Mouse (Mus musculus): ENCODE measurements around the gene Ogfod2. TPM values are rescaled to one million over a fixed set of nuclear protein-coding genes. Genes with fewer than 3 reads are reported as not detected.

Ogfod2 gene
- total RNA-seq (2021), result 10 to 100 TPM; 13.2 to 14.5 TPM
- long read RNA-seq, experiment 1, transcript Ogfod2-201 (7 exons, 1,596 nt), result major isoform, 6 of 30 reads
- long read RNA-seq, experiment 1, partial matches to known transcripts, result 3 of 30 reads
- long read RNA-seq, experiment 1, other reads (novel, unspliced or antisense), result 12 of 30 reads
- long read RNA-seq, experiment 2, transcript Ogfod2-209 (6 exons, 818 nt), result minor isoform, 5 of 27 reads
- long read RNA-seq, experiment 2, transcript Ogfod2-201 (7 exons, 1,596 nt), result major isoform, 14 of 27 reads
- long read RNA-seq, experiment 2, partial matches to known transcripts, result 3 of 27 reads
- long read RNA-seq, experiment 2, other reads (novel, unspliced or antisense), result 4 of 27 reads

DNA sequence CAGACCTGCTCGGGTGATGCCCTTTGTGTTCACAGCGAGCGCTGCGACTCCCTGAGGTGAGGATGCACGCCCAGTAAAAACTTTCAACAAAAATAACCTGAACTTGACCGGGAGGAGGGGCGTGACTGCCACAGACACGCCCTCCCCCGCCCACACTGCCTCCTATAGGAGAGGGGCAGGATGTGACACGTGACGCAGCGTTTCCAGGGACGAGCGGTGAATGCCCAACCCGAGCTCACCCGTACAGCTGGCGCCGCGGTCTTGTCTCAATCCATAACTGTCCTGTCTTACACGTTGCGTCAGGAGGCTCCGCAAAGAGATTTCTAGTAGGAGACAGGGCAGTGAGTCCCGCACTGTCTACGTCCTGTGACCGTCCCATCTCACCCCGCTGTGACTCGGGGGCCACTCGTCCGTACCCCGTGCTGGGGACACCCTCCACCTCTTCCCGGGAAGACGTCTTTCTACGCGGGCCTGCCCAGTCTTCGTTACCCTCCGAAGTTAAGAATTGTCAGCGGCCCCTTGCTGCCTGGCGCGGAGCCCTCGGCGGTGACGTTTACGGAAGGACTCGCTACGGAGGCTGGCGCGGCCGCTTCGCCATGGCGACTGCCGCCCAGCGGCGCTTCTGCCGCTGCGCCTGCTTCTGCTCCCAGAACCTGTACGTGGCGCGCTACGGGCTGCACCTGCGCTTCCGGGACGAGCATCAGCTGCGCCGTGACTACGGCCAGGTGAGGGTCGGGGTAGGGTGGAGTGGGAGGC lies at the start of gene Ogfod2:
TSS of gene Ogfod2 (plus strand) at position 556 of the 756 bp plus-strand sequence.
- peak; percentile 94 for DNase-seq (ENCODE audit: low spot score)

DNA sequence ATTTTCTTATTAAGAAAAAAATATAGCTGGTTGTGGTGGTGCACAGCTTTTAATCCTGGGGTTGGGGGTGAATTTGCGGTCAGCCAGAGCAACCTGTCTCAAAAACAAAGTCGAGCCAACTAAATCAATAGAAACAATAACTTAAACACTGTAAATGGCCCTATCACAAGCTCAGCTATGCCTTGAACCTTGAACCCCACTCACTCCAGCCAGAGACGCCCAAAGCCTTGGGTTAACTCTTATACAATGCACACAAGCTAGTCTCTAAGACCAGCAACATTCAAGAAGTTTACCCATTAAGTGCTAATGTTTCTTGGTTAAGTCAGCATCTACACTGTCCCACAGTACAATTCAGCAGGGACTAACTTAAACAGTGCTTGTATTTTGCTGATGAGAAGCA lies 42.4 kb upstream of the Ogfod2 start:
- no peak for DNase-seq (ENCODE audit: low spot score)

DNA sequence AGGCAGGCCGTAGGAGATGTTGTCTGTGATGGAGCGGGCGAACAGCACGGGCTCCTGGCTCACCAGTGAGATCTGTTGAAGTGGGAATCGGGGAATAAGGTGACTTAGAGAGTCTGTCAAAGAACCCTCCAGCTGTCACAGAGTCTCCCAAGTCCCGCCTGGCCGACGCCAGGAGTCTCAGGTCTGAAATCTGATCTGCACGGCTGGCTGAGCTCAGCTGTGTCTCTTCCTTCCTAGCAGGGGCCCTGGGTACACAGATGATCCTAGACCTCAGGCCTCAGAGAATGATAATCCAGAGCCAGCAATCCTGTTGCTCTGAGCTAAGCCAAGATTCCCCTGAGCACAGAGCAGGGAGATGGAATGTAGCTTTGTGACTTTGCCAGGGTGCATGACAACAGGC lies 38.4 kb upstream of the Ogfod2 start:
- peak; percentile 68 for DNase-seq (ENCODE audit: low spot score)

DNA sequence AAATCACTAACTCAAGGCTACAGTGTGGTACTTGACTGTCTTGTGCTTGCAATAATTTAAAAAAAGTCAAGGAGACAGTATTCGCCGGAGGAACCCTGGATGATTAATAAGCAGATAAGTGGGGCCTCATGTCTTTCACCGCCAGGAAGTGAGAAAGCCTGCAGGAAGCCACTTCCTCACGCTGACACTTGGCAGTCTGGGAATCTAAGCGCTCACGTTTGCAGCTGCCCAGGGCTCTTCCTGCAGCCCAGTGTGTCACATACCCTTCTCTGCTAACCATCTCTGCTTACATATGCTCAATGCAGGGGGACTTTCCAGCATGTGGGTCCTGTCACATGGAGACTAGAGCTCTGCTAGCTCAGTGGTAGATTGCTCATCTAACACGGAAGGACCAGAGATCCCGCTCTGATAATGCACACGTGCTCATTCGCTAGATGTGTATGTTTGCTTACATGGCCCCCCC lies 37.2 kb upstream of the Ogfod2 start:
- DNase-seq (ENCODE audit: low spot score), result no peak

DNA sequence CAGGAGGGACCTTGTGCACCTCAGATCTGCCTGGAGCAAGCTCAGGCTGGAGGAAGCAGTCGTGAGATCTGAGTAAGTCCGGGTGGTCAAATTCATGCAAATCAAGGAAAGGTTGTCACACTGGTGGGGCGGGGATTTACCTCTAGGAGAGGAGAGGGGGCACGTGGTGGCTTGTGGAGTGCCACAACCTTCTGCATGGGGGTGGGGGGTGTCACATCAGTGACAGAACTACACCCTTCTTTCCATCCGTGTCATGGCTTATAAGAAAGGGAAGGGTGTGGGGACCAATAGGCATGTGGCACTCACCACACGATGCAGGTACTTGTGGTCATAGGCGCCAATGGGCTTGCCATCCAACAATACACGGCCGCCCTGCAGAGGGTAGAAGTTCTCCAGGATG lies 36.4 kb upstream of the Ogfod2 start:
- no peak for DNase-seq (ENCODE audit: low spot score)

DNA sequence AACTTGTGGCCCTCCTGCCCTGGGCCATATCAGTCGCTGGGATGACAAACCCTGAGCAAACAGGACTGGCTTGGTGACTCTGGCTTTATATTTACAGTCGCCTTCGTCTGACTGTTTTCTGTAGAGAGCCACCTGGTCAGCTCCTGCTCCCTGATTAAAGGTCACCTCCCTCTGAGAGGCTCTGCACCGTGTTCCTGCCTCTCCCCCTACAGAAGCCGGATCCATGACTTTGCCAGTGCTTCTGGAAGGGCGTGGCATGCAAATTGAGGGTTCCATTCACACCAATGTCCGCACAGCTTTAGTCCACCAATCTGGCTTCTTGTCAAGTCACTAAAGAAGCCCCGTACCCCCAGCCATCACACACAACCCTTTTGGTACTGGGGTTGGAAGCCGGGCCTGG lies 35.5 kb upstream of the Ogfod2 start:
- DNase-seq (ENCODE audit: low spot score), result no peak

DNA sequence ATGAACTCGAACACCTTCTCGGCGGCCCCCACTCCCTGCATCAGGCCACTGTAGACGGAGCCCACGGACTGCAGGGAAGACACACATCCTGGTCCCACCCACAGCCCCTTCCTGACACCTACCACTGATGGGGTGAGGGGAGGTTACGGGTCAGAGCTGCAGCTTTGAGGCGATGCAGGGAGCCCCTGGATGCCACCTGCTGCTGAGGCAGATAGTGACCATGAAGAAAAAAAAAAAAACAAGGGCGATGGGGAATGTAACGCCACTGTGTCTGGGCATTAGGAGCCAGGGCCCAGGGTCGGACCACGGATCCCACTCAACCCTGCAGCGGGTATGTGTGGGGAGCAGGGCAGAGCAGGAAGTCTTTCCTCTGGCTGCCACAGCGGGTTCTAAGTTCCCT lies 34.9 kb upstream of the Ogfod2 start:
- DNase-seq (ENCODE audit: low spot score), result no peak

DNA sequence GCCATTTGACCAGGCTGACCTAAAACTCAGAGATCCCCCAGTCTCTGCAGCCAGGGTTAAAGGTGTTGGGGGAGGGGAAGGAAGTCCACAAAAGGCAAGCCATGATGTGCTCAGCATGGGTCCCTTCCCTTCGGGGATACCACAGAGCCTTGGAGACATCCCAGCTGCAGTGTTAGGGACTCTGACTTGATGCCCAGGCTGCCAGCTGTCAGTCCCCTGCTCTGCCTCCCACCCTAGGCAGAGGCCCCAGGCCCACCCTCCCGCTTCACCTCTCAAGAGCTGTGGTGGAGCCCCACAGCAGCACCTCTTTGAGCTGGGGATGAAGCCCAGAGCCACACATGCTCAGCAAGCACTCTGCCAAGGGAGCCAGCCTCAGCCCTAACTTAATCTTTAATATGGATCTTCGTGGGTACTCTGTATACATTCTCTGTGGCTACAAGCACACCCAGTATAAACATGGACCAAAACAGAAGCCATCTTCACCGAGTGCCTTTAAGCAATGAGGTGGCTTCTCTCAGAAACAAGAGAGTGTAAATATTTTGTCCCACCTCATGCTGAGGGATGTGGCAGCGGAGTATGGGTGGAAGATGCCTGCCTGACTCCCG lies 34.1 kb upstream of the Ogfod2 start:
- no peak for DNase-seq (ENCODE audit: low spot score)

DNA sequence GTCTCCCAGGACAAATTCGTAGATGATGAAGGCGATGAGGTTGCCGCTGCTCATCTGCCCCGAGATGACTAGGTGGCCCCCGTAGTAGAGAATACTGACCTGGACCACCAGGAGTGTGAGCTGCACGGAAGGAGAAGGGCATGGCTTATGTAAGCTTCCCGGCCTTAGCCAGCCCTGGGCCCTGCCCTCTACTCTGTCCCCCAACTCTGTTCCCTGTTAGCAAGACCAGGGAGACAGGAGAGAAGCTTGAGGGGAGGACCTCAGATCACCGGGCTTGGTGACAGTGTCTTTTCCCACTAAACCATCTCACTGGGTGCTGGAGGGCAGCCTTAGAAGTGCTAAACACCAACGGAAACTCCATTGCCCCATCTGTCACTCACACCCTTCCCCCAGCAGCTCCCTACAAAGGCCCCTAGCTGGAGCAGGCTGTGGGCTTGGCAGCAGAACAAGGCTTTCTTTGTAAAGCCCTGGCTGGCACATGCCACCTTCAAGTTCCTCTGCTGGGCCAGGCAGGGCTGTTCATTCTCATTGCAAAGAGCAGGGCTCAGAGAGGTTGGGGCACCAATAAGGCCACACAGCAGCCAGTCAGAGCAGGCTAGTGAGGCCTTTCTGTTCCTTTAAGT lies 33.2 kb upstream of the Ogfod2 start:
- no peak for DNase-seq (ENCODE audit: low spot score)

DNA sequence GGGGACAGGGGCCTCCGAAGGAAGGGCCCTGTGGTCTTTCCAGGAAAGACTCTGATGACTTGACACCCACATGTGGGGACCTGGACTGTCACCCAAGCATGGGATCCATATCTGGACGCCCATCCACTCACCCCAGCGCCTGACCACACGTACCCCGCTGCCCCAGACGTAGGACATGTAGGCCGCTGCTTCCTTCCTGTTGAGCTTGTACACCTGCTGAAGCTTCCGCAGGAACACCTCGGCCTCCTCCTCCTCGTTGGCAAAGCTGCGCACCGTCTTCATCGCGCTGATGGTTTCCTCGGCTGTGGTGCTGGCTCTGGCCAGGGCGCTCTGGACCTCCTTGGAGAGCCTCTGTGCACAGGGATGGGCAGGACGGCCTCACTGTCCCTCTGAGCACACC lies 32.2 kb upstream of the Ogfod2 start:
- DNase-seq (ENCODE audit: low spot score), result no peak

DNA sequence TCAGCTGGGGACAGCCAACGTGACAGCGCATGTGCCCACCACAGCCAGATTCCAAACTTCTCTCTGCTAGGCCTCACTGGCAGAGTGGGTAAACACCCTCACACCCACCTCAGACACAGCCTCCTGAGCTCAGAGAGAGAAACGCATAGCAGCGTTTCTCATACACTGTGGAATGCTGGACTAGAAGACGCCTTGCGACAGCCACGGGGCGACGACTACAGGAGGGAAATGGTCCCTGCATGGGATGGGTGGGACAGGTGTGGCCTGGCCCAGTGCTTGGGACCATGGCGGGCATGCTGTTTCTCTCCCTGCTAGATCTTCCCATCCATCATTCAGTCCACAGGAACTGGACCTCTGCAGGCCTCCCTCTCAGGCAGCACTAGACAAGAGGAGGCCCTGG lies 29.6 kb upstream of the Ogfod2 start:
- DNase-seq (ENCODE audit: low spot score), result no peak

DNA sequence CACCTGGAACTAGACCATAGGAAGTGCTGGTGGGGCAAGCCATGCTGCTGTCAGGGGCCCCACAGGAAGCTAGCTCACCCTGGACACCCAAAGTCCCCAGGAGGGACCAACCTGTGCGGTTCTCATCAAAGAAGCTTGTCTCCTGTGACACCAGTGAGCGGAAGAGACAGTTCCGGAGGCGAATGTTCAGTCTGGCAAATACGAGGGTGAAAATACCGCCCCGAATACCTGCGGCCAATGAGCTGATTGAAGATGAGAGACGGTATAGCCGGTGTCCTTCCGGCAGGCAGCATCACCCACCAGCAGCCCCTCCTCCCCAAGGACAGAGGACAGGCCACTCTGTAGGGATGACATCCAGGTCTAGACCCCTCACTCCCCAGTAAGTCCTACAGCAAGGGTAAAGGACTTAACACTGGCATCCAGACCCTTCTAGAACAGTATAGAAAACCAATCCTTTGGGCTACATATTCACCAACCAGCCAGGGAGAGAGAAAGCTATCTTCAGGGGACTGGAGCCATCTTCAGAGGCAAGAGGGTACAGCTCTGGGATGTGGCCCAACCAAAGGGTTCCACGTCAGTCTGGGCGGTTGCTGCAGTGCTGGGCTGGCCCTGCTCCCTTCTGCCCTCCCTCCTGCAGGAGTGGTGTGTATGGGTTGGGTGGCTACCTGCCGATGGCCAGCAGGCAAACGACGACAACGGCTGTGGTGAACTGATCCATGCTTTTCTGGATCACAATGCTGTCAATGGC lies 29.0 kb upstream of the Ogfod2 start:
- no peak for DNase-seq (ENCODE audit: low spot score)

DNA sequence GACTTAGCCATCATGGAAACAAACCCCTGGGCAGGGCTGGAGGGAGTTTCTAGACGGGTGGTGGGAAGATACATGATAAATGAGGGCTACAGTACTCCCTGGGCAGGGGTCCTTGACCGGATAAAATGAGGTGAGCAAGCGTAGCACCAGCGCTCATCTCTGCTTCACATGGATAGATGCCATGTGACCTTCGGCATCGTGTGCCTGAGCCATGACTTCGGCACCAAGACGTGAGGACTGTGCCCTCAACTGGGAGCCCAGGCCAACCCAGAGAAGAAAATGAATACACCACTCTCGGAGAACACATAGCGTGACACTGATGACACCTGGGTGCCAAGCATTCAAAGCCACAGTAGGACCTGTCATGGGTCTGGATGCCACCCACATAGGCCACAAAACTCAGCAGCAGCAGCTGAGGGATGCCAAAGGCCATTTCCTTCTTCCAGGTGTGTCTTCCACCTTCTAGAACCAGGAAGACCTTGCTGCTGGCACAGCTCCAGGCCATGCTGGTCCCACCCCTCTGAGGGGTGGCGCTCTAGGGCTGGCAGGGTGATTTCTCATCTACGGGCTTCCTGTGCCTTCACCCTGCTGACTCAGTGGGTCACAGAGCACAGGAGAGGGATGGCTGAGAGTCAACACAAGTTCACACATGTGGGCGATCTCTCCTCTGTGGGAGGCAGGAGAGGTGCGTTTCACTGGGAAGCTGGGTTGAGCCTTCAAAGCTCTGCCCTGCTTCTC lies 28.1 kb upstream of the Ogfod2 start:
- no peak for DNase-seq (ENCODE audit: low spot score)

DNA sequence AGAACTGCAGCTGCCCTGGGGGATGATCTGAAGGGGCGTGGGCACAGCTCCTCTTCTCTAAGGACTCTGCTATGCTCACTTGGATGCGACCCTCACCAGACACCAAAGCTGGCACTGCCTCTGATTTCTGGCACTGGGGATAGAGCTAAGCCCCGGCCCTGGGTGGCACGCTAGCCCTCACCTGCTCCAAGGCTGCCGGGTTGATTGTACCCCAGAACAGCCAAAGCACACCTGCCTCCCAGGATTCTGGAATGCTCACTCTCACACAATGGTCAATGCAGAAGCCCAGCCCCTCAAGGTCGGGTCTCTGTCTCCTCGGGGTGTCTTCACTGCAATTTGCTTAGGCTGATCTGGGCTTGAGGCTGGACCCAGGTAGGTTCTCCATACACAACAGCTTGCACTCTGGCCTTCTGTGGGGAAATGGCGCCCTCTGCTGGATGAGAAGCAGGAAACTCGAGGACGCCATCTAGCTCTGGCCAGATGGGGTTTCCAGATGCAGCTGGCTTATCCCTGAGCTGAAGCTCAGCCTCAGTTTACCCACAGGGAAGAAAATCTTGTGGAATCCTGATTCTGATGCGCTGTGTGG lies 27.4 kb upstream of the Ogfod2 start:
- peak; percentile 88 for DNase-seq (ENCODE audit: low spot score)

DNA sequence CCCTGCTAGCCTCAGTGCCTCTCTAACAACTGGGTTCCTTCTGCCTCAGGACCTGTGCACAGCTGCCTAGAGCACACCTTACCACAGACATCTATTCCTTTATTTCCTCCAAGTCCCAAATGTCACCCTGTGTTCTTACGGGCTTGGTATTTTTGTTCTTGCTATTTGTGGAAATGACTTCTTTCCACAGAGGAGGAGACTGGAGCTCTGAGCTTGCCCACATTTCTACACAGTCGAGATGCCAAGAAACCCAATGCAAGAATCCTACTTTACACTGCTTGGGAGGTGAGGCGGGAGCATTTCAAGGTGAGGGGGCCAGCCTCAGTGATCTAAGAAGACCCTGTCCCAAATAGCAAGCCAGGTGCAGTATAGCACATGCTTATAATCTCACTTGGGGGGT lies 26.6 kb upstream of the Ogfod2 start:
- peak; percentile 28 for DNase-seq (ENCODE audit: low spot score)

DNA sequence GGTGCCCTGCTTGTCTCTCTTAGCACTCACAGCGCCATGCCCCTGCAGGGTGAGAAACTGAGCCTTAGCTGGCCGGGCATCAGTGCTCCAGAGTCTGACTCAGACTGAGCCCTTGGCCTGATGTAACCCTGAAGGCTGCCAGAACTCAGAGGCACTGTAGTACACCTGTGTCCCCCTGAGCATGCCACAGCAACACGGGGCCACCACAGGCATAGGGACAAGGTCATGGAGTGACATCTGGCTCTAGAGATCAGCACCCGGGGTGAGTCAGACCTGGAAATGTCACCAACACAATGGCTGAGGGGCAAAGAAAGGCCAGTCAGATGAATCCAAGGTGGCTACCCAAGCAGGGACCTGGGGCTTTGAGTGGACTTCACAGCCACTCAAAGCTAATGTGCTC lies 25.2 kb upstream of the Ogfod2 start:
- DNase-seq (ENCODE audit: low spot score), result no peak

DNA sequence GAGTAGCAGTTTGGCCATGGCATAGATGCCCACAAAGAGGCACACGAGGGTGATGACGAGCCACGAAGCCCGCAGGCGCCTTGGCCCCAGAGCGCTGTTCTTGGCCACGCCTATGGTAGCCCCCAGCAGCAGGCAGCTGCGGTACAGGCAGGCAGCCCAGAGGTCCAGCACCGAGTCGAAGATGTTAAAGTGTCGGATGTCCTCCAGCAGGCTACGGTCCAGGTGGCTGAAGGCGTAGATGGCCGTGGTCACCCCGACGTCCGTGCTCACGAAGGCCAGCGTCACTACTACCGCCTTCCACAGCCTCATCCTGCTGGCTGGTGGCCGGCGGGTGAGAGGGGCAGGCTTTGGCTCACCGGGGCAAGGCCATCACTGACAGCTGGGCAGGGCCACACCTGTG lies 22.2 kb upstream of the Ogfod2 start:
- peak; percentile 61 for DNase-seq (ENCODE audit: low spot score)

DNA sequence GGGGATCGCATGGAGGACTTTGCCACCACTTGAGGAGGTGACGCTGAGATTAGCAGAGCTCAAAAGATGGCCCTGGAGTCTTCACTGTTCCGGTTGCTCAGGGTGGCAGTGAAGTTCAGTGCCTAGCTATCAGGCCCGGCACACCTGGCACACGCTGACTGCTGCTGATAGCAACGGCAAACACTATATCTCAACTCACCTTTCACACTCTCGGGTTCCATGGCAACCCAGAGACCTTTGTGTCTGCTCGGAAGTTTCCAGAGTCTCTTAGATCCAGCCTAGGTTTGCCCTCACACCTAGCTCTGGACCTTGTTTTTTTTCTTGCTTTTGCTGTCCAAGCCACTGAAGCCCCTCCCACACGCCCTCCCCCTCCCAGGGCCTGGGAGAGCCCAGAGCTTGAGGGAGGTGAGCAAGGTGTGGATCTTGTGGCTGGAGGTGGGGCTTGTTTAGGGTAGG lies 20.1 kb upstream of the Ogfod2 start:
- DNase-seq (ENCODE audit: low spot score), result no peak

DNA sequence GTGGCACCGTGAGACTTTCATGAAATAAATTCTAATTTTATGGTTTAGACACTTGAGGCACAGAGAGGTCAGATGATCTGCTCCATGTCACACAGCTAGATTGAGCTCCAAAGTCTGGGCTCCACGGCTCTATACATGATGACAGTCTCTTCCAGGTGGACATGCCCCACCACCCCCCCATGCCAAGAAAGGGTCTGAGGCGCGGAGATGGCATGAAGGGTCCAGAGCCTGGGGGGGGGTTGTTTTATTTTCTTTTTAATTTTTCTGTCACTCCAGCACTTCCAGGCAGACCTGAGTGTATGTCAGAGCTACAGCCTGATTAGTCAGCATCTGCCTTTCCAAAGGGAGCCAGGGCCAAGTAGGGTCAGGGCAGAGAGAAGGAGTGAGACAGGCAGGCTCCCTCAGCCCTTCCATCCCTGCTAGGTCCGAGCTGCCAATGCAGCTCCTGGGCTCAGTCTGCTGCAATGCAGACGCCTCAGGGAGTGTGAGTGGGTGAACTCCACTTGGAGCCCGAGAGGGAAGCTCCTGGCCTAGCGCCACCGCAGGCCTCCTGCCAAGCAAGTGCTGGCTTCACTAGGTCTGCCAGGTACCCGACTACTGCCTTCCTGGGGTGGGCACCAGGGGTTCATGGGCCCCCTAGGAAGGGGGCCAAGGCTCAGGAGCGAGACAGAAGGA lies 18.8 kb upstream of the Ogfod2 start:
- DNase-seq (ENCODE audit: low spot score), result peak; percentile 42
